Mouse (Mus musculus): ENCODE results near the gene Kptn. TPM values are rescaled to one million over a fixed set of nuclear protein-coding genes. Genes with fewer than 3 reads are reported as not detected.
A peak's percentile ranks its signal among the peaks of the same experiment; 100 is the strongest.

The Kptn gene
- polyA plus RNA-seq, 1 experiment from 2014 or later = 25.1 TPM

DNA sequence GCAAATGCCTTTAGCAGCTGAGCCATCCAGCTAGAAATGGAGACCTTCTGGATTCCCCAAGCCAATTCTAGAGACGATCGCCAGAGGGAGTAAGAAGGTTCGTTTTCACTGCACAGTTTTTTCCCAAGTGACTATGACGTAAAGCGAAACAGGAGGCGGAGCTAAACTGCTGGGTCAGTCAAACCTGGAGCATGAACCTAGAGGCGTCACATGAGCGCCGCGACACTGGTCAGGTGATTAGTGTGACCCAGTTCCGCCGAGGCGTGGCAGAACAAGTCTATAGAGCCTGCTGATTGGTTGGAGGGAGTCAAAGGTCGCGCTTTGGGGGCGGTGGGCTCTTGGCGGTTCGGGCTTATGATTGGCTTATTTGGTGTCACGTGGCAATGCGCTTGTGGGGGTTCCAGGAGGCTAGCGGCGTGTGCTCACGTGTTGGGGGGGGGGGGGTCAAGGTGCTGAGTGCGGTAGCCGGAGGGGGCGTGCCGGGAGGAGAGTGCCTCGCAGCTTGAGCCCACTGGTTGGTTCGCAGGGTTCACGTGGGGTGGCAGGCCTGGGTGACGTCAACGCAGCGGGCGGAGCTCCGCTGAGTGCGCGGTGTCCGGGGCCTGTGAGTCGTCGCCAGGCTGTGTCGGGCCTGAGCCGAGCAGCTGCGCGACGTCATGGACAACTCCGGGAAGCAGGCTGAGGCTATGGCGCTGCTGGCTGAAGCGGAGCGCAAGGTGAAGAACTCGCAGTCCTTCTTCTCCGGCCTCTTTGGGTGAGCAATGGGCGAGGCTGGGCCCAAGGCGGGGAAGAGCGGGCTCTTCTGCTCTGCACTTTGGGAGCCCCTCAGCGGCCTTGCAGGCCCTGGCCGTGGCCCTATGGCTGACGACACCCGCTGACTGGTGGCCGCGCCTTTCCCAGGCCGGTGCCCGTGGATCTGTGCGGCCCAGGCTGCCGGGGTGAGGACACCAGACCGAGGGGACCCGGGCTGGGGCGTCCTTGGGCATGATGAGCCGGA is 21.4 kb upstream of the Kptn start, which contains the start of gene Napa:
Napa (plus strand) TSS at position 438 of the 997 bp plus-strand sequence.
- H3K9ac ChIP-seq (ENCODE audit: low read depth, low read length) = peak within 1 kb of the TSS; percentile 98
- peak; percentile 99 for ATAC-seq (ENCODE audit: low FRiP score, low TSS enrichment)
- peaks cover 11% of the 10 kb centered on the region for H3K4me1 ChIP-seq (ENCODE audit: control insufficient read depth, insufficient read depth, low read length)
- peak within 1 kb of the TSS; percentile 64 for H3K4me2 ChIP-seq (replicated peaks; ENCODE audit: low read depth, low read length)
- H3K4me3 ChIP-seq (ENCODE audit: low read length) = peak within 1 kb of the TSS; percentile 92
- H3K27me3 ChIP-seq (ENCODE audit: control insufficient read depth, insufficient read depth, low read length) = no peaks in the 10 kb centered on the region
- no peaks in the 10 kb centered on the region for H3K9me3 ChIP-seq (ENCODE audit: control insufficient read depth, low read length)
- WGBS = 0% methylated on average over 62 of the region's 68 CpGs
- peak within 1 kb of the TSS; percentile 84 for H3K27ac ChIP-seq (ENCODE audit: low read depth, low read length)
- H3K36me3 ChIP-seq (ENCODE audit: control insufficient read depth, insufficient read depth, low read length) = peaks cover 7% of the 10 kb centered on the region; the same call in 1 of the 2 replicates

DNA sequence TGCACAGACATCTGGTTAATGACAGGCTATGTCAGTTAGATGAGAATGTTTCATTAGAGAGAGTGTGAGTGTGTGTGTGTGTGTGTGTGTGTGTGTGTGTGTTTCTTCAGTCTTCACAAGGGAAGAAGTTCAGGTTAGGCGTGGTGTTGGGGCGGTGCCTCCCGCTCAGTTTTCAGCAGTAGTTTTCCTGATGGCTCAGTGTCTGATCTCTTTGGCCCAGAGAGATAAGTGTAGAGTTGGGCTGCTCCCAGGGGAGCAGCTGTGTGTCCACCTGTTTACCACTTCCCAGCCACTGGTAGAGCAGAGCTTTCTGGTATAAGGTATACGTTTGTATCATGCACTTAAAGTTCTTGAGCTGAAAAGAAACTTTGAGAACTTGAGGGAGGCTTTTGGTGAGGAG is 19.8 kb upstream of the Kptn start:
- no peak for ATAC-seq (ENCODE audit: low FRiP score, low TSS enrichment)
- Histone ChIP-seq H3K4me3 (ENCODE audit: low read length) (peak overlapping the region; percentile 92), H3K36me3 (ENCODE audit: control insufficient read depth, insufficient read depth, low read length) (peaks cover 16% of the 10 kb centered on the region; the same call in 1 of the 2 replicates), H3K4me2 (replicated peaks; ENCODE audit: low read depth, low read length) (peak overlapping the region; percentile 64), H3K27me3 (ENCODE audit: control insufficient read depth, insufficient read depth, low read length) (no peaks in the 10 kb centered on the region), H3K4me1 (ENCODE audit: control insufficient read depth, insufficient read depth, low read length) (peaks cover 11% of the 10 kb centered on the region), H3K27ac (ENCODE audit: low read depth, low read length) (no peak overlapping the region), H3K9ac (ENCODE audit: low read depth, low read length) (peak overlapping the region; percentile 98; the same call in 1 of the 2 replicates), H3K9me3 (ENCODE audit: control insufficient read depth, low read length) (no peaks in the 10 kb centered on the region)
- 89% methylated on average over 4 of the region's 4 CpGs for WGBS

DNA sequence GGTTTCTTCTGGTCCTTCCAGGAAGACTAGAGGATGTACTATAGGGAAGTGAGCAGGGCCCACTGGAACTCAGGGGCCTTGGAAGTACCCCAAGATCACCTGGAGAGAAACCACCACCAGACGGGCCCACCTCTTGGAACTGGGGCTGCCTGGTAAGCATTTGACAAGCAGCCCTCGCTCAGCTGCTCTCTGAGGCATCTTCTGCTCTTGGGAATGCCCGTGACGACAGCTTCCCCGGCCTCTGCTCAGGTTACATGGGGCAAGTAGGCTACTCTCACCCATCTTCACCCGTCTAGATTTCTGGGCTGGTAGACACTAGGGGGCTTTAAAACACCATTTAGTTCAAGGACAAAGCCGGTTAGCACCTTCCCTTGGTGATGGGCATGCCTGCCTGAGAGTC is 18.6 kb upstream of the Kptn start:
- H3K4me2 ChIP-seq (replicated peaks; ENCODE audit: low read depth, low read length) = no peak overlapping the region
- H3K9ac ChIP-seq (ENCODE audit: low read depth, low read length) = no peak overlapping the region
- H3K36me3 ChIP-seq (ENCODE audit: control insufficient read depth, insufficient read depth, low read length) = peaks cover 19% of the 10 kb centered on the region; the same call in 1 of the 2 replicates
- no peak overlapping the region for H3K27ac ChIP-seq (ENCODE audit: low read depth, low read length)
- no peaks in the 10 kb centered on the region for H3K9me3 ChIP-seq (ENCODE audit: control insufficient read depth, low read length)
- H3K27me3 ChIP-seq (ENCODE audit: control insufficient read depth, insufficient read depth, low read length) = no peaks in the 10 kb centered on the region
- peaks cover 11% of the 10 kb centered on the region for H3K4me1 ChIP-seq (ENCODE audit: control insufficient read depth, insufficient read depth, low read length)
- H3K4me3 ChIP-seq (ENCODE audit: low read length) = no peak overlapping the region
- WGBS = 52% methylated on average over 7 of the region's 7 CpGs
- ATAC-seq (ENCODE audit: low FRiP score, low TSS enrichment) = no peak

DNA sequence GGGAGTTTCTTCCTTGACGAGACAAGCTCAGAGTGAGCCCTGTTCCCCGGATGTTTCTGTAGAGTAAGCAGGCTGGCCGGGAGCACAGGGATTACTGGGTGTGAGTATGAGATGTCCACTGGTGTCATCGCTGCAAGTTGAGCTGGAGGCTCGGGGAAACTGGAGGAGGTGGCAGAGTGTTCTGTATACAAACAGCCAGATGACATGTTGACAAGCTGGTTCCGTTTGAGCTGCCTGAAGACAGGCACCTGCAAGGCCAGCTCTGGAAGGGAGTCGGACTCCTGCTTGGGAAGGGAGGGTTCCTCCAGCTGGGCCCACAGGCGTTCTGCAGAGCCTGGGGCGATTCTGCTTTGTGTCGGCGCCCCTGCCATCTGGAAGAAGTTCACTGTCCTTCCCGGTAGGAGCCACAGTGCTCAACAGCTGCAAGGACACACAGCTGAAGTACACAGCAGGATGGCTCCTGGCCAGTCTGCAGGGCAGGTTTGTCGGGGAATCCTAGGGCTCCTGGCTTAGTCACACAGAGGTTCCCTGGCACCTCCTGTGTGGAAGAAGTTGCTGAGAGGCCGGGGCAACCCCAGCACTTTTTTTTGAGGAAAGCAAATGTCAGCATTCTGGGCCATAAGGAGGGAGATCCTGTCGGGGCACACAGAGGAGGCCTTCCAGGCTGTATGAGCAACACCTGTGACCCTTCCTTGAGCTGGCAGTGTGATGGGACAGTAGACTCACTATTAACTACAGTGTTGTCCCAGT is 17.8 kb upstream of the Kptn start:
- WGBS = 80% methylated on average over 15 of the region's 15 CpGs
- H3K36me3 ChIP-seq (ENCODE audit: control insufficient read depth, insufficient read depth, low read length) = peaks cover 19% of the 10 kb centered on the region; the same call in 1 of the 2 replicates
- H3K27me3 ChIP-seq (ENCODE audit: control insufficient read depth, insufficient read depth, low read length) = no peaks in the 10 kb centered on the region
- H3K4me1 ChIP-seq (ENCODE audit: control insufficient read depth, insufficient read depth, low read length) = peaks cover 11% of the 10 kb centered on the region
- peak overlapping the region; percentile 23; the same call in 1 of the 2 replicates for H3K9ac ChIP-seq (ENCODE audit: low read depth, low read length)
- H3K27ac ChIP-seq (ENCODE audit: low read depth, low read length) = no peak overlapping the region
- H3K4me2 ChIP-seq (replicated peaks; ENCODE audit: low read depth, low read length) = no peak overlapping the region
- no peak overlapping the region for H3K4me3 ChIP-seq (ENCODE audit: low read length)
- H3K9me3 ChIP-seq (ENCODE audit: control insufficient read depth, low read length) = no peaks in the 10 kb centered on the region
- no peak for ATAC-seq (ENCODE audit: low FRiP score, low TSS enrichment)

DNA sequence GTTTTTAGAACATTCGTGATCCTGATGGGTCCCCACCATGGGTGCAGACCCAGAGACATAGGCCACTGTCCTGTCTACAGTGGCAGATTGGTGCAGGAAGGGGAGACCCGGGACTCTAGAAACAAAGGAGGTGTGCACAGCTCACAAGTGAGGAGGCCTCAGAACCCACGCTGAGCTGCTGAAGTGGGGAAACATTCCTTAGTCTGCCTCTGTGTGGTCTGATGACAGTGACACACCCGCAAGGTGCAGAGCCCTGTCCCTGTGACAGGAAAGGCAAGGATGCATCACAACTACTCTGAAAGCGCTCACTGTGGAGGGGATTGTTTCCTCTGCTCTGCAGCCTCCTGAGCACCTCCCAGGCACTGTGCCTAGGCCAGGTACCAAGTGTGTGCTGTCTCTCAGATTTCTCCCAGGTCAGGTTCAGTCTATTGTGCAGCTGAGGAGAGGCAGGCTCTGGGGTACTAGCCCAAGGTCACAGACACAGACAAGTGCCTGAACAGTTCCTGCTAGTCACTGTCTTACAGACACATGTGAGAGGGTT is 16.9 kb upstream of the Kptn start:
- Histone ChIP-seq H3K9ac (ENCODE audit: low read depth, low read length) (no peak overlapping the region), H3K4me3 (ENCODE audit: low read length) (no peak overlapping the region), H3K4me2 (replicated peaks; ENCODE audit: low read depth, low read length) (no peak overlapping the region), H3K36me3 (ENCODE audit: control insufficient read depth, insufficient read depth, low read length) (peaks cover 23% of the 10 kb centered on the region), H3K4me1 (ENCODE audit: control insufficient read depth, insufficient read depth, low read length) (peaks cover 11% of the 10 kb centered on the region), H3K9me3 (ENCODE audit: control insufficient read depth, low read length) (no peaks in the 10 kb centered on the region), H3K27me3 (ENCODE audit: control insufficient read depth, insufficient read depth, low read length) (no peaks in the 10 kb centered on the region), H3K27ac (ENCODE audit: low read depth, low read length) (no peak overlapping the region)
- no peak for ATAC-seq (ENCODE audit: low FRiP score, low TSS enrichment)
- 91% methylated on average over 5 of the region's 5 CpGs for WGBS

DNA sequence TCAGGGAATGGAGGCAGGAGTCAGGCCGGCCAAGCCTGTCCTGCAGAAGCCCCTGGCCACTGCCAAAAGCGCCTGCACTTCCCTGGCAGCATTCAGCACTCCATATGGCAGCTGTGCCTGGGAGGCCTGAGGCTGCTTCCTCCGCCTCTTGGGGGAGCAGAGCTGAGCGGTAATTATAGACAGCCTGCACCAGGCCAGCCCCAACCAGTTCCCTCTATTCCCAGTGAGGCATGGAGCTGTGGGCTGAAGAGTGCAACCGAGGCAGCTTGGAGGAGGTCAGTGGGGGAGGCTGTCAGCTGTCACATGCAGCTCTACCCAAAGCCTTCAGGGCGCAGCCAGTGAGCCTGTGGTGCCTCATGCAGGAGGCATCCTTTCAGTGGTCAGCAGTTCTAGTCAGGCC is 15.9 kb upstream of the Kptn start:
- ATAC-seq (ENCODE audit: low FRiP score, low TSS enrichment) = 0 out of 2 replicates have a peak, but pooled peaks have one; percentile 5
- WGBS = 80% methylated on average over 6 of the region's 6 CpGs
- Histone ChIP-seq H3K27ac (ENCODE audit: low read depth, low read length) (no peak overlapping the region), H3K27me3 (ENCODE audit: control insufficient read depth, insufficient read depth, low read length) (no peaks in the 10 kb centered on the region), H3K4me2 (replicated peaks; ENCODE audit: low read depth, low read length) (no peak overlapping the region), H3K4me1 (ENCODE audit: control insufficient read depth, insufficient read depth, low read length) (peaks cover 11% of the 10 kb centered on the region), H3K9me3 (ENCODE audit: control insufficient read depth, low read length) (no peaks in the 10 kb centered on the region), H3K4me3 (ENCODE audit: low read length) (no peak overlapping the region), H3K9ac (ENCODE audit: low read depth, low read length) (no peak overlapping the region), H3K36me3 (ENCODE audit: control insufficient read depth, insufficient read depth, low read length) (peaks cover 32% of the 10 kb centered on the region)

DNA sequence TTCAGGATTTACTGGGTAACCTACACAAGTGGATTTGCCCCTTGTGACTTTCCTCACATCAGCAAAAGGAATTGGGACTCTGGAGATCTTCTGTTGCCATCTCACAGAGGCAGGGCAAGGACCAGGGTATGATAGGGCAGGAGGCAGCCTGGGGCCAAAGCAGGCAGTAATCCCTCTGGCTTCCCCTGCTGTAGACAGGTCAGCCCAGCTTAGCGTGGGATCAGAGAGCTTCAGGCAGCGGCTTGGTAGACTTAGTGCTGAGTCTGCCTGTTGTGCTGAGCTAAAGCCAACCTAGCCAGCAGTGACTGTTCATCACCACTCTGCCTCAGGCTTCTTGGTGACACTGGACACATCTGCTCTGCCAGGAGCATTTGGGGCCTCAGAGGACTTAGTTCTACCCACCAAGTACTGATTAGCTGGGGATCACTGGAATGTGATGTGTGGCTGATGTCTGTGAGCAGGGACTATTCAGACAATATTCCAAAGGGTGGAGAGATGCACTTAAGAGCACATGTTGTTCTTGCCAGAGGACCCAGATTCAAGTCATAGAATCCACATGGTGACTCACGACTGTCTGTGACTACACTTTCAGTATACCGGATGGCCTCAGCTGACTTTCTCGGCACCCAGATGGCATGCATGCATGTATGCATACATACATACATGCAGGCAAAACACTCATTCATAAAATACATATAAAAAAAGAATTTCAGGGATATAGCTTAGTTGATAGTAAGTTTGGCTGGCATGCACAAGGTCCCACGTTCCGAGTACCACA is 14.9 kb upstream of the Kptn start:
- no peak overlapping the region for H3K27ac ChIP-seq (ENCODE audit: low read depth, low read length)
- WGBS = 94% methylated on average over 7 of the region's 7 CpGs
- no peak for ATAC-seq (ENCODE audit: low FRiP score, low TSS enrichment)
- H3K4me1 ChIP-seq (ENCODE audit: control insufficient read depth, insufficient read depth, low read length) = peaks cover 5% of the 10 kb centered on the region
- H3K4me3 ChIP-seq (ENCODE audit: low read length) = no peak overlapping the region
- H3K36me3 ChIP-seq (ENCODE audit: control insufficient read depth, insufficient read depth, low read length) = peaks cover 41% of the 10 kb centered on the region
- H3K9me3 ChIP-seq (ENCODE audit: control insufficient read depth, low read length) = no peaks in the 10 kb centered on the region
- H3K9ac ChIP-seq (ENCODE audit: low read depth, low read length) = no peak overlapping the region
- no peak overlapping the region for H3K4me2 ChIP-seq (replicated peaks; ENCODE audit: low read depth, low read length)
- H3K27me3 ChIP-seq (ENCODE audit: control insufficient read depth, insufficient read depth, low read length) = no peaks in the 10 kb centered on the region

DNA sequence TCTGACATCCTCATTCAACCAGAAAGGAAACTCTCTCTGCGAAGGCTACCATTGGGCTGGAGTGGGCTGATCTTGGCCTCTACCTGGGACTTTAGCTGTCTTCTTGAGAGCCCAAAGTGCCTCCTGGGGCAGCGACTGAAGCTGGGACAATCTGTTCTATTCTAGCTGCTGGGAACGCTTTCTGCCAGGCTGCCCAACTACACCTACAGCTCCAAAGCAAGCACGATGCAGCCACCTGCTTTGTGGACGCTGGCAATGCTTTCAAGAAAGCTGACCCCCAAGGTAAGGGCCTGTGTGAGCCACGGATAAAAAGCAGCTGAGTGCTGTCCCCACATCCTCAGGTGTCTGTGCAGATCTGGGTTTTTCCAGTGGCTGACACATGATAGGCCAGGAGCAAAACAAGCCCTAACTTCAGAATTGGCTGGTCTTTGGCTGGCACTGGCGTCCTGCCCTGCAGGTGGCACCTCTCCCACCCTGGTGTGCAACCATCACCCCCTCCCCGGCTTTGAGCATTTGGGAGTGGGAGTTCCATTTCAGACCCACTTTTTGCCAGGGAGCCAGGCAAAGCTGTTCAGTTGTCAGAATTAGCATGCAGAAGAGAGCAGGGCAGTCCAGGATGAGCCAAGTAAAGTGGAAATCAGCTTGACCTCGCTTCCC is 10.7 kb upstream of the Kptn start:
- Histone ChIP-seq H3K27me3 (ENCODE audit: control insufficient read depth, insufficient read depth, low read length) (no peaks in the 10 kb centered on the region), H3K9ac (ENCODE audit: low read depth, low read length) (no peak overlapping the region), H3K4me2 (replicated peaks; ENCODE audit: low read depth, low read length) (no peak overlapping the region), H3K4me3 (ENCODE audit: low read length) (no peak overlapping the region), H3K27ac (ENCODE audit: low read depth, low read length) (no peak overlapping the region), H3K4me1 (ENCODE audit: control insufficient read depth, insufficient read depth, low read length) (no peaks in the 10 kb centered on the region), H3K36me3 (ENCODE audit: control insufficient read depth, insufficient read depth, low read length) (peaks cover 72% of the 10 kb centered on the region), H3K9me3 (ENCODE audit: control insufficient read depth, low read length) (no peaks in the 10 kb centered on the region)
- WGBS = 95% methylated on average over 9 of the region's 9 CpGs
- no peak for ATAC-seq (ENCODE audit: low FRiP score, low TSS enrichment)
